Mouse (Mus musculus) forelimb bud, embryonic 11.5 days (tissue): ENCODE measurements around the gene Dao.

ENCODE experiments used
- DNase-seq: peaks from one replicate; pipeline ENCODE4 v3.0.0-alpha.2; 2012; ENCODE audit warnings: low read depth, low spot score

Dao gene

DNA sequence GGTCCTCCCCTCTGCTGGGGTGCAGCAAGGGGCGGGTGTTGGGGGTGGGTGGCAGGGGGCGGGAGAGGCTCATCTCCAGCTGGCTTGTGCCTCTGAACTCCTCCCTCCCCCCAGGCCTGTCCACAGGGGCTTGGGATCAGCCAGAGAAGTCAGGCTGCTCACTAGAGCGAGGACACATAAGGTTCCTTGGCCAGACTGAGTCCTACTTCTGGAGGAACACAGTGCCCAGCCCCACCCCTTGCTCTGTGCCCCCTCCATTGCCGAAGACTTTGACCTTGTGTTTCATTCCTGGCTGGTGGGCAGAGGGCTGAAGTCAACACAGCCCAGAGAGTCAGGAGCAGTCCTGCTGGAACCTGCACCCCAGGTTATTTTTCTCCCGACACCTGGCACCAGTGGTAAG lies at the start of gene Dao:
Gene Dao, plus strand, starts transcription at position 162 of the 400 bp plus-strand sequence.
- DNase-seq, result no peak

DNA sequence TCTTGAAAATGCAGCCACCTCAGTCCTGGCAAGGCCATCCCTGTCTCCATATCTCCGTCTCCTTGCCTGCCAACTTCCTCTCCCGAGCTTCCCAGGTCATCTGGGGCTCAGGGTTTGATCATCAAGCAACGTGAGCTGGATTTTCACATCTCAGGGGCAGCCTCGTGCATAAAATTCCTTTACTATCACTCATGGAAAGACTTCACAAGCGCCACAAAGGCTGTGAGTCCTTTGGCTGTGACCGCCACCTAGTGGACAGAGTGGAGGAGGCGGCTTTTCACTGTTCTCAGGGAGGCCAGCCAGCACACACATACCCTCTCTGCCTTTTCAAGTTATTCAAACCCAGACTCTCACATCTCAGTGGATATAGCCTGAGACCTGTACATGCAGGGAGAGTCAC lies 49.1 kb upstream of the Dao start:
- peak; percentile 79 for DNase-seq

DNA sequence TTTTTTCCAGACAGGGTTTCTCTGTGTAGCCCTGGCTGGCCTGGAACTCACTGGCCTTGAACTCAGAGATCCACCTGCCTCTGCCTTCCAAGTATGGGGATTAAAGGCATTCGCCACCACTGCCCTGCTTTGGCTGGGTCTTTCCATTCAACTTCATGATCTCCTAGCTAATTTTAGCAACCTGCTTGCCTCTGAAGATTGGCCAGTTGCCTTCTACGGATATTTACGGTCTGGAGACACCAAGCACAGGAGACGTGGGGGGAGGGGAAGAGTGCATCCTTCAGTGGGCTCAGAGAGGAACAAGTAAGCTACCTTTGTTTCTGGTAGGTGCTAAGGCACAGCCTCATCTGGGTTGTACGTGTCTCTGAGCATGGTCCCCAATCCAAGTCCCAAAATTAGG lies 48.2 kb upstream of the Dao start:
- DNase-seq, result no peak

DNA sequence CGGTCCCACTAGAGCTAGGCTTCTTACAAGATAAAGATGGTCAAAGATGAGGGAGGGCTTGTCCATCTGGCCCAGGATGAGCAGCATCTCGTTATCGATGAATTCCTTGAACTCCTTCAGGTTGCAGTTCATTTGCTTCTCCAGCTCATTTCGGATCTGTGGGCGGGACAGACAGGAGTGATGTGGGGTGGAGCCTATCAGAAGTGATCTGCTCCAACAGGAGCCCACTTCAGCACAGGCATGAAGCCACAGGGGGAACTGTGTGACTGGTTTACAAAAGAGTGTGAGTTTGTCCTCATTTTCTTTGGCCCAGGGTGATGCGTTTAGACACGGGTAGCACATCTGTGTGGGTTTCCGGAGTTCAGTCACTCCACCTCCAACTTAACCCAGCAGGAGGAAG lies 47.8 kb upstream of the Dao start:
- no peak for DNase-seq

- DNase-seq, result peak; percentile 88
Measured at GRCm38 (mm10) chr5:113956510-113956909, 47.0 kb upstream of the Dao start.

DNA sequence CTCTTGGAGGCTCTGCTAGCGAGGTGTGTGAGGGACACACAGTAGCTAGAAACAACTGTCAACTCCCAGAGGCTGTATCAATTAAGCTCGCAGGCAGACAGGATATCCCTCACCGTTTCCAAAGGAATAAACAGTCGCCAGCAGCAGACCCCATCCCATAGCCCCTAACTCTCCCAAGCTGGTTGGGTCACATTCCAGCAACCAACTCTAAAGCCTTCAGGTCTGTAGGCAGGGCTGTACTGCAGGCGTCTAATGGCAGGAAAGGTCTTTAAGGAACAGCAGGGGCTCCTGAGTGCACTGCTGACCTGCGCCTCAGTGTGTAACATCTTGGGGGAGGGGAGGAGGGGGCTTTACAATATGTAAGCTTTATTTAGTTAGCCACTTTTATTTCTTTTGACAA lies 44.5 kb upstream of the Dao start:
- peak; percentile 51 for DNase-seq

DNA sequence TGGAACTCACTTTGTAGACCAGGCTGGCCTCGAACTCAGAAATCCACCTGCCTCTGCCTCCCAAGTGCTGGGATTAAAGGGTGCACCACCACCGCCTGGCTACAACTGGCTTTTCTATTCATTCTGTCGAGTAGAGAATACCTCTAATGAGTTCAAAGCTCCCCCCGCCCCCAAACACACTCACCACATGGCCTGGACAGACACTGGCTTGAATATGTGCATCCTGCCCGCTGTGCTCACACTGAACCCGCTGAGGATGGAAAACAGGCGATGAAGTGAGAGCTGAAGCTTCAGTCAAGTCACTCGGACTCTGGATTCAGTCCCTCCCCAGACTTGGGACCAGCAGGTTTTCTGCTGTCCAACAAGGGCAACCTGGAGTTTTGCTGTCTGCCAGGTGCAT lies 43.1 kb upstream of the Dao start:
- no peak for DNase-seq

- DNase-seq, result no peak
Measured at GRCm38 (mm10) chr5:113961776-113962175, 41.7 kb upstream of the Dao start.

DNA sequence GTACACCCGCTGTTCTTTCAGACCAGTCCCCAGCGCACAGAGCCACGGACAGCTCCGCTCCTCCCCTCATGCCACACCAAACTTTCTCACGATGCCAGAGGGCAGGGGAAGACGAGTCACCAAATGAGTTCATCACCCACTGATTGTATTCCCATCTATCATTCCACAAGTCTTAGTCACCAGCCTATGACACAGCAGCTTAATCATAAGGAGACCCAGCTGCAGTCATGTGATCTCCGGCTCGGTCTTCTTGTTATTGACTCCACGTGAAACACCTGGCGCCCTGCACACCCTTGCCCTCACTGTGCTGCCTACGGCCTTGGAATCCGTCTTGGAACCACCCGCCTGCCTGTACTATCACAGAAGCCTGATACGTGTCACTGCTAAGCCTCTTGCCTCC lies 38.5 kb upstream of the Dao start:
- DNase-seq, result no peak

DNA sequence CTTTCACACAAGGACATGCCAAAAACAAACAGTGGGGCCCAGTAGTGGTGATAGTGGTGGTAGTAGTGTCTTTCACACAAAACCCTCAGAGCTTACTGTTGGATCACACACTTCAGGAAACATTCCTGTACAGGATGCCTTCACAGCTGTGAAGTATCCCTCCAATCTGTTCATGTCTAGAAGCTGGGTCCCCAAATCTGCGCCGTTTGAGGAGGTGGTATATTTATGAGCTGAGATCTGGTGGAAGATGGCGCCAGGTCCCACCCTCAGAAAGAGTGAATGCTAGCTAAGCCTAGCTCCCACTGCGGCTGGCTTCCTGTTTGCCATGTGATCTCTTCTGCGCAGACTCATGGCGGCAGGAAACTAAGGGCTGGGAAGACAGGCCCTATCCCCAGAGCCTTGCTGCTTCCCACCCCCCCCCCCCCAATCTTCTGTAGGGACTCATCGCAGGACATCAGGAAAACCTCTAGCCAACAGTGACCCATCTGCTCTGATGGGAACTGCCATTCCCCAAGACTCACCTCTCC lies 37.8 kb upstream of the Dao start:
- no peak for DNase-seq

GRCm38 (mm10) chr5:113966452-113967150 lies 36.9 kb upstream of the Dao start:
- no peak for DNase-seq

DNA sequence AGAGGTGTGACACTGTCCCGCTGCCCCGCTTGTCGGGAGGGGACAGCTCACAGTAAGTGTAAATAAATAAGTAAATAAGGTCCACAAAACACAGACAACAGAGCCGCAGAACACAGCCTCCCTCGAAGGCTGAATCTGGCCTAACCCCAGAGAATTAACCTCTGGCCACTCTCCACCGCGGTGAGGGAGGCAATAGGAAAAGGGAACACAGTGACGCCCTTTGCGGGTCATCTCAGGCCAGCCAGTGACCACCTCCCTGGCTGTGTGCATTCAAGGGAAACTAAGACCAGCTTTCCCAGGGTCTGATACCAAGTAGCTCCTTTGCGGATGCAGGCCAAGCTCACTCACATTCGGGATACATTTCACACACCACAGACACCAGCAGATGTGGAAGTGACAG lies 35.1 kb upstream of the Dao start:
- DNase-seq, result no peak

DNA sequence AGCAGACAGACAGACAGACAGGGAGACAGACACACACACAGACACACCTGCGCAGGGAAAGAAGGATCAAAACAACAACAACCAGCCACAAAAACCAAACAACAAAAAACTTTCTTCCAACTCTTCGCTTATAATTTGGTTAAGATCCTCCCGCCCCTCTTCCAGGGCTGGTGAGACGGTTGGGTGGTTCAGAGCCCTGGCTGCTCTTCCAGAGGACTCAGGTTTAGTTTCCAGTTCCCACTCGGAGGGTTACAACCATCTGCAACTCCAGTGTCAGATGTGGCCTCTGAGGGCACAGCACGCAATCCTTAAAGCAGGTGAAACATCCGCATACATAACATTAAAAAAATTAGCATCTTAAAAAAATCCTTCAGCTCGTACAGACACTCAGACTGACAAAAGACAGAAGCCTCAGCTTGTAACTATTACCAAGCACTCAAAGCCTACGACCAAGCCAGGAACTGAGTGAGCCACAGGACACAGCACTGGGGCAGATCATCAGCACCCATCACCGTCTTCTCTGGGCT lies 32.0 kb upstream of the Dao start:
- DNase-seq, result no peak

DNA sequence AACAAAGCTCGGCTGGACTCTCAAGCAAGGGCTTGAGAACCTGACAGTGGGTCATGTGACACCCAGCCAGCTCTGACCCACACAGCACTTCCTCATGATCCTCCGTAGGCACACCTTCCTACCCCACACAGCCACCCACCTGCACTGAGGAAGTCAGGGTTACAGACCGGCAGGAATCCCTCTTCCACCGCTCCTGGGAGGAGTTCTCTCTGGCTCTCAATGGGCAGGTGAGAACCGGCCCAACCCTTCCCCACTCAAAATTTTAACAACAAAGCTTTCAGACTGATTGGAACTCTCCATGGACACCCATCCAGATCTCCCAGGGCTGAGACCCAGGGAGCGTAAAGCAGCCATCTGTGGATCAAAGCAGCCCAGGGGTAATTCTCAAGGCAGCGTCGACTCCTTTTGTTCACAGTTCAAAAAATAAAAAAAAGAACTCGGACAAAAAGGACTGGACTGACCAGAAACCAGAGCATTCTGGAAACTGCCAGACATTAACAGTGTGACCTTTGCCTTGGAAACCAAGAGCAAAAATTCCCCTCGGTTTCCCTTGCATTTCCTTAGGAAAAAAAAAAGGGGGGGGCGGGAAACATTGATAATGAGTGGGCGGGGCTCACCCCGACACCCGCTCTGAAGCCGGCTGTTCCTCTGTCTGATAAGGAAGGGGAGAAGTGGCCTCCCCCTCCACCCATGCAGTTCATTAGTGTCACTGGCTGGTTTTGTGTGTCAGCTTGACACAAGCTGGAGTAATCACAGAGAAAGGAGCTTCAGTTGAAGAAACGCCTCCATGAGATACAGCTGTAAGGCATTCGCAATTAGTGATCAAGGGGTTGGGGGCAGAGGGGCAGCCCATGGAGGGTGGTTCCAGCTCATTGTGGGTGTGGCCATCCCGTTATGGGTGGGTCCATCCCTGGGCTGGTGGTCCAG lies 30.7 kb upstream of the Dao start:
- DNase-seq, result no peak

DNA sequence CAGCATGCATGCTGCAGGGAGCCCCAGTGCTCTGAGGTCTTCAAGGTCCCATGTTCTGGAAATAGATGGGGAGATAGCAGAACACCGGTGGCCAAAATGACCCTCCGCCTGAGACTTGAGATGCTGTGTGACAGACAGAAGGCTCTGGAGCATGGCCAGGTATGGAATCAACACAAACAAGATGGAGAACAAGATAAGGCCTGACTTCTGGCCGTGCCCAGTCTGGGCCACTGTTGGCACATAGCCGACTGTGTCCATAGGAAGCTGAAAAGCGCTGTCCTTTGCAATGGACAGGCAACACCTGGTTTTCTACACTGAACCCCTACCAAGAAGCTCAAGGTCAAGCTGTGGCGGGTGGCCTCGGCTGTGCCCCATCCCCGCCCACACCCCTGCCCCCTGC lies 29.7 kb upstream of the Dao start:
- no peak for DNase-seq

DNA sequence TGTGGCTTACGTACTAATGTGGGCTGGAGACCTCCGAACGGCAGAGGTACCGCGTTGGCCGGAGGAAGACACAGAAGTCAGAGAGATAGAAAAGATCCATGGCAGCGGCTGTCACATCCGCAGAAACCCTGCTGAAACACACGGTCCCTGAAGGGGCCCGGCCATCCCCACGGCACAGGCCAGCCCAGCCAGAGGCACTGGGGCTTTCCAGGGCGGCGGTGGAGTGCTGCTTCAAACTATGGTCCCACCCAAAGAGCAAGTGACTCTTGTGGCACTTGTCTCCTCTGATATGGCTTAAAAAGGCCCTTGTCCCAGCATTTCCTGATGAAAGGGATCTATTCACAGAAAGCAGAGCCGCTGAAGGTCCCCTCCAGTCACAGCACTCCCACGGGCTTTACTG lies 28.9 kb upstream of the Dao start:
- no peak for DNase-seq

DNA sequence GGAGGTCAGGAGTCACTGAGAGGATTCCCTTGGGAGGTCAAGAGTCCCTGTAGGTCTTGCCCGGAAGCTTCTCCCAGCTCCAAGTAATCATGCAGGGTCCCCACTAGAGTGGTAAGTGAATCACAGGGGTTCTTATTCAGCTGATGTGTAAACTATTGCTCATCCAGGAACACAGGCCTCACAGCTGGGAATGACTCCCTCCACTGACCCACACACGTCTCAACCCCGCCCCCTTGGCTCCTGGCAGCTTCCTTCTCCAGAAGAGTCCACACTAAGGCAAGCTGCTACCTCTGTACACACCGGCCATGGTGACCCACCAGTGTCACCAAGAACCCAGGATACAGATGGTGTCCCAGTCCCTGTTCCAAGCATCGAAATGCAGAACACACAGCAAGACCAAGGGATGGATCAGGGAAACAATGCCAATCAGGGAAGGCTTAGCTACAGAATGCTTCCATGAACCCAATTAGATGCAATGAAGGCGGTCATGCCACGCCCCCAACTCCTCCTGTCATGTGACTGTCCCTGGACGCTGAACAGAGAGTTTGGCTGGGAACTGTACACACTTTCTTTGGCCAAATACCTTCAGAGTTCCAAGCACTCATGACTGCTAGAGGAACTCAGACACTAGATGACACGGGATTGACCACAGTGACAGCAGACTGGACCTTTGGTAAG lies 27.8 kb upstream of the Dao start:
- no peak for DNase-seq

DNA sequence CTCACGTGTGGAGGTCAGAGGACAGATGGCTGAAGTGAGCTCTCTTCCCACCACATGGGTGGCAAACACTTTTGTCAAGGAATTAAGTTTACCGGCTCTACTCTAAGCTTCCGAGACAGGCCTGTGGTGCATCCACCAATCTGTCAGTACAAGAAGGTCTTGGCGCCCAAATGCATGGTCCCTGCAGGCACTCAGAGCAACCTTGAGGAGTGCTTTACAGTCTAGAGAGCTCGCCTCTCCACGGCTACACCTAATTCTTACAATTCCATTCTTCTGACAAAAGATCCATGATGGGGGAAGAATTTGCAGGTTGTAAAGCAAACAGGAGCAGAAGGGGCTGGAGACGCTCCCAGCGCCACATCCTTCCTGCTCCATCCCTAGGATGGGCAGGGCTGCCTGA lies 26.9 kb upstream of the Dao start:
- DNase-seq, result no peak

GRCm38 (mm10) chr5:113977309-113977708 lies 26.2 kb upstream of the Dao start:
- no peak for DNase-seq

GRCm38 (mm10) chr5:113980511-113980910 lies 23.0 kb upstream of the Dao start:
- DNase-seq, result no peak

DNA sequence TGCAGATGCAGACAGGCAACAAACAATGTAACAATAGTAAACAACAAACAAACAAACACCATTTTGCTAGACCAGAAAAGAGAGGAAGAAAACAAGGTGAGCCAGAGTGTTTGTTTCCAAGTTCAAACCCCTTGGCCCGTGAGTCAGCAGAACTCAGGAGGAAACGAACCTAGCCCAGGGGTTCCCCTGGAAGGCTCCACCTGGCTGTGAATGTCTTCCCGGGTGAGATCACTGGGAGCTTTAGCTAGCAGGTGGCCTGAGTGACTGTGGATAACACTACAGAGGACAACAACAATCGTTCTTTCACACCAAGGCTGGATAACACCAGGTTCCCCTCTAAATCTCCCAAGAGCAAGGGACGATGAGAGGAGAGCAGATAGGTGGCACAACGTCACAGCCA lies 22.3 kb upstream of the Dao start:
- no peak for DNase-seq

GRCm38 (mm10) chr5:113981843-113982242 lies 21.7 kb upstream of the Dao start:
- no peak for DNase-seq
